Mouse (Mus musculus) CH12.LX (cell line): ENCODE results near the gene Arfip1.
A peak's percentile ranks its signal among the peaks of the same experiment; 100 is the strongest.

Experiments used
- NRF1 ChIP-seq: IDR thresholded peaks from 2 replicates; pipeline ENCODE4 v1.6.1; 2014; ENCODE audit warnings: low read depth, mild to moderate bottlenecking, inconsistent platforms, low read length, improper control_type of control experiment, moderate library complexity
- POLR2A ChIP-seq: IDR thresholded peaks from 2 replicates; pipeline ENCODE4 v1.6.1; 2011; ENCODE audit warnings: low read depth, mild to moderate bottlenecking, improper control_type of control experiment, low read length
- ZC3H11A ChIP-seq: IDR thresholded peaks from 2 replicates; pipeline ENCODE4 v1.6.1; 2012; ENCODE audit warnings: low read depth, mild to moderate bottlenecking, inconsistent platforms, low read length, improper control_type of control experiment
- ZKSCAN1 ChIP-seq: IDR thresholded peaks from 2 replicates; pipeline ENCODE4 v1.6.1; 2012; ENCODE audit warnings: low read depth, inconsistent platforms, low read length, improper control_type of control experiment, borderline replicate concordance

GRCm38 (mm10) chr3:84582023-84582912, at the start of gene Arfip1:
- TF ChIP-seq ZC3H11A (no peak), POLR2A (peak; percentile 85), ZKSCAN1 (no peak), NRF1 (peak; percentile 82)
